Mouse (Mus musculus): ENCODE data around the gene Nptn.

Nptn gene

DNA sequence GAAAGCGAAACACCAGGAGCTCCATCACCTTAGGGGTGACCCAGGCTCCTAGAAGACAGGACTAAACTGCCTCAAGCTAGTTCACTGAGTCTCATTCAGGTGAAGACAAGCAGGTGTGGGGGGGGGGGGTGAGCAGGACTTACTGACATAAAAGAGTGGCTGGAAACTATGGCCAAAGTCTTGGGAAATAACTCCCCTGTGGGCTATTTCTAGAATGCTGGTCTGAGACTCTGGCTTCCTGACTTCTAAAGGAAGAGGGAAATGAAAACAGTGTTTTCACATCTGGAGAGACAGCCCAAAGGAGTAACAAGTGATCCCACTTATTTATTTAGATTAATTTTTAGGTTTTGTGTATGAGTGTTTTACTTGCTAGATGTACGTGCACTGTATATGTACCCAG, 119.7 kb downstream of the Nptn start:
- no peak for DNase-seq

DNA sequence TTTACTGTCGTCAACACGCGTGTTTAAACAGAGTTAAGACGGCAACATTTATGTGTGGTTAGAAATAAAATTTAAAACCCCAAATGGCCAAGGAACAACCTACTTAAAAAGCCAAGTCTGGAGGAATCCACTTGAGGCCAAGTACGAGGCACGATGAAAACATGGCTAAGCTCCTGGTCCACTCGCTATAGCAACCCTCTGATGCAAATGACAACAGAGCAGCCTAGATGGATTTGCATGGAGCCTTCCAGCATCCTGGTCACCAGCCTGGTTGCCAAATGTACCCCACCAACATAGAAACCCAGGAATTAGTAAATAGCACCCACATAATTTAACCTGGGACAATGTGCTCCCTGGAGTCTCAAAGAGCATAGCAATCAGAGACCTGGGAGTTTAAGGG, 121.7 kb downstream of the Nptn start:
- no peak for DNase-seq

DNA sequence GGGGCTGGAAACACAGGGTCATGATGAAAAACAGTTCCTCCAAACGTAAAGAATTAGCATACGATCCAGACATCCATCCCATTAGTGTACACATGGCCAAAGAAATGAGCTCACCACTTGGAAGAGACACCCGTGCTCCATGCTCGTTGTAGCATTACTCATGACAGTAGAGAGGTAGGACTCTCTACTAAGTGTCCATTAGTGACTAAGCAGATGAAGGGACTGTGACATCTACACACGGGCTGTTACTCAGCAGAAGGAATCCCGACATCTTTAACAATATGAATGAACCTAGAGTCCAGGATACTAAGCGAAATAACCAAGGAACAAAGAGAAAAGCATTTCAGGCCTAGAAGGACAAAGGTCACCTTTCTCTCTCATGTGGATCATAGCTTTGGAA, 124.0 kb downstream of the Nptn start:
- no peak for DNase-seq

Data from B cell, adult 2 months (primary cell).